Mouse (Mus musculus) spleen, adult 2 months (tissue): ENCODE data around the gene Mapk7.

ENCODE experiments used
- CTCF ChIP-seq: fragments of 200-500 bp; IDR thresholded peaks from 2 replicates; pipeline ENCODE4 v1.5.1; 2011; ENCODE audit warnings: mild to moderate bottlenecking, inconsistent platforms; ENCODE audit not compliant: insufficient read depth, insufficient read length, insufficient replicate concordance; ENCODE audit errors: extremely low read depth
- POLR2A ChIP-seq: fragments of 200-500 bp; IDR thresholded peaks from 2 replicates; pipeline ENCODE4 v1.6.1; 2011; ENCODE audit warnings: low read depth, low read length, inconsistent platforms

- TF ChIP-seq CTCF (no peak), POLR2A (no peak)
These were observed 3.2 kb downstream of the Mapk7 start for GRCm38 (mm10) chr11:61490944-61491520.
